In genomic region chr7:133163011-133163410, GRCm38 (mm10) we compare ENCODE assay signal across 14 mouse cellular contexts. TPM values are rescaled to one million over a fixed set of nuclear protein-coding genes. Genes with fewer than 3 reads are reported as not detected.
DNase-seq lines count a peak whose midpoint lies in the region; ATAC-seq lines count a peak whose summit lies in the region.
"Had no signal": no experiment of that assay in that cellular context is flagged by ENCODE, and none has a peak within 500 bp of the region (broad histone marks: within the 10 kb centered on the region; RNA-seq: fewer than 3 reads in every experiment).

No protein-coding gene starts in this region.

- intact Hi-C loops in heart, postnatal 25 days (cut with DNase I): no loop called here

- peak overlapping the region; percentile 57 for H3K4me3 ChIP-seq in megakaryocyte, embryonic 14.5 days (replicated peaks)
- H3K4me3 ChIP-seq: limb, embryonic 13.5 days had no signal

- peaks cover 20% of the 10 kb centered on the region for H3K27me3 ChIP-seq in megakaryocyte, embryonic 14.5 days (replicated peaks)
- H3K27me3 ChIP-seq: limb, embryonic 13.5 days had no signal

- H3K9me3 ChIP-seq in megakaryocyte, embryonic 14.5 days: peaks cover 6% of the 10 kb centered on the region; the same call in 1 of the 2 replicates
- H3K9me3 ChIP-seq: limb, embryonic 13.5 days had no signal

- peaks cover 30% of the 10 kb centered on the region for H3K4me1 ChIP-seq in megakaryocyte, embryonic 14.5 days

- H3K36me3 ChIP-seq in megakaryocyte, embryonic 14.5 days (replicated peaks; ENCODE audit: low read length): no peaks in the 10 kb centered on the region
- H3K36me3 ChIP-seq: limb, embryonic 13.5 days had no signal

- ATAC-seq in megakaryocyte, adult 5-6 weeks (ENCODE audit: poor library complexity, severe bottlenecking): no peak
- ATAC-seq: forebrain, embryonic 14.5 days had no signal

- peak; percentile 28 to 43 for DNase-seq in heart, adult 18-20 months
- no peak for DNase-seq in heart, postnatal 25 days (ENCODE audit: low spot score)
- DNase-seq in kidney, adult 9 months: peak; percentile 77
- DNase-seq in right cerebral cortex, adult 2 months (ENCODE audit: low spot score in 2 of 2): no peak
- no peak for DNase-seq in cerebellum, postnatal 36 days
- DNase-seq: cerebellum, adult 2 months; embryo, embryonic 11 days; lung, adult 2 months had no signal

RNA-seq across cellular contexts. Expression of gene Ctbp2, which starts 38.9 kb away (rescaled TPM):
- total RNA-seq in heart, adult 18-20 months (2021): 10 to 100 TPM; 24.4 to 30.6 TPM
- total RNA-seq in heart, postnatal 25 days (2021): 10 to 100 TPM; 24.8 to 36.1 TPM
- 82.6 and 131 TPM in 2 replicates for polyA plus RNA-seq in megakaryocyte, embryonic 14.5 days (2012; ENCODE audit: insufficient read depth, low replicate concordance)
- 43.2 and 49.3 TPM in 2 replicates for total RNA-seq in megakaryocyte, adult 5-6 weeks (2015)
- total RNA-seq in megakaryocyte, adult 5-6 weeks (2017): 50.2 and 57.6 TPM in 2 replicates

RNA-seq across cellular contexts. Expression of gene Fgfr2, which starts 39.9 kb away (rescaled TPM):
- 1 to 10 TPM; 1.3 to 2.6 TPM for total RNA-seq in heart, adult 18-20 months (2021)
- total RNA-seq in heart, postnatal 25 days (2021): 1 to 10 TPM; 1.7 to 1.8 TPM
- 0.45 TPM in 1 of 2 replicates, not detected in the other for polyA plus RNA-seq in megakaryocyte, embryonic 14.5 days (2012; ENCODE audit: insufficient read depth, low replicate concordance)
- 0.41 and 0.51 TPM in 2 replicates for total RNA-seq in megakaryocyte, adult 5-6 weeks (2015)
- 0.26 and 0.41 TPM in 2 replicates for total RNA-seq in megakaryocyte, adult 5-6 weeks (2017)
- total RNA-seq: megakaryocyte progenitor cell, adult 5-6 weeks; MEL had no signal

Comparison
In these comparisons a context has a peak if more than half of its experiments do, and no peak if none do; other contexts are left out.
1. DNase-seq: peak in heart, adult 18-20 months (2 of 2) and kidney, adult 9 months (single experiment); none in heart, postnatal 25 days (single experiment), right cerebral cortex, adult 2 months (0 of 2) and cerebellum, postnatal 36 days (0 of 2).